Mouse (Mus musculus) right cerebral cortex, postnatal 14 days (tissue): ENCODE measurements around the gene Vmn2r51.
"Not testable (repeated sequence)": the region's sequence is repeated elsewhere in the genome, so short reads cannot be mapped to it uniquely, and the experiment has no call there.

Experiments
- DNase-seq: peaks from one replicate; pipeline ENCODE4 v3.0.0; 2022

The Vmn2r51 gene

DNA sequence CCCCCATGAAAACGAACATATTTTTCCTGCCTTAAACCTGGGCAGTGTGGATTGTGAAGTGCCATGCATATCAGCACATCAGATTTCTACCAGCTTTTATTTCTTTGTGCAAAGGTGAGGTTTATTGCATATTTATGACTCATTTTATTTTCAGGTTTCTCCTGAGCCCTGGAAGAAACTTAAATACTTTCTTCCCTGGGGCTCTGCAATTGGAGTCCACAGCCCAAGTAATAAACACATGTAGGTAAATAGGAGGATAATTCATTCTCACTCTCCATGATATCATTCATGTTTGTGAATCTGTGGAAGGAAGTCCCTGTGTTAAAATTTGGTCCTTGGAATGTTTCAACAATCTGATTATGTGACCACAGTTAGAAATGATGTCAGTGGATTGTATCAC lies at the start of gene Vmn2r51:
TSS of gene Vmn2r51 (minus strand) at position 101 of the 400 bp plus-strand sequence.
- DNase-seq, result not testable (repeated sequence)

DNA sequence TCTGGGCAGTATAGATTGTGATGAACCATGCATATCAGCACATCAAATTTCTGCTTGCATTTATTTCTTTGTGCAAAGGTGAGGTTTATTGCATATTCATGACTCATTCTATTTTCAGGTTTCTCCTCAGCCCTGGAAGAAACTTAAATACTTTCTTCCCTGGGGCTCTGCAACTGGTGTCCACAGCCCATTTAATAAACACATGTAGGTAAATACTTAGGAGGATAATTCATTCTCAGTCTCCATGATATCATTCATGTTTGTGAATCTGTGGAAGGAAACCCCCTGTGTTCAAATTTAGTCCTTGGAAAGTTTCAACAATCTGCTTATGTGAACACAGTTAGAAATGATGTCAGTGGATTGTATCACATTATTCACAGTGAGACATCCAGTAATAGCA lies 52.3 kb downstream of the Vmn2r51 start, which contains the start of gene Vmn2r50:
TSS of gene Vmn2r50 (minus strand) at position 101 of the 400 bp plus-strand sequence.
- DNase-seq, result not testable (repeated sequence)
